Mouse (Mus musculus): ENCODE measurements around the gene Tmem120b. TPM values are rescaled to one million over a fixed set of nuclear protein-coding genes. Genes with fewer than 3 reads are reported as not detected.

Gene Tmem120b
- polyA plus RNA-seq, 1 experiment from 2014 or later: 20.7 TPM

DNA sequence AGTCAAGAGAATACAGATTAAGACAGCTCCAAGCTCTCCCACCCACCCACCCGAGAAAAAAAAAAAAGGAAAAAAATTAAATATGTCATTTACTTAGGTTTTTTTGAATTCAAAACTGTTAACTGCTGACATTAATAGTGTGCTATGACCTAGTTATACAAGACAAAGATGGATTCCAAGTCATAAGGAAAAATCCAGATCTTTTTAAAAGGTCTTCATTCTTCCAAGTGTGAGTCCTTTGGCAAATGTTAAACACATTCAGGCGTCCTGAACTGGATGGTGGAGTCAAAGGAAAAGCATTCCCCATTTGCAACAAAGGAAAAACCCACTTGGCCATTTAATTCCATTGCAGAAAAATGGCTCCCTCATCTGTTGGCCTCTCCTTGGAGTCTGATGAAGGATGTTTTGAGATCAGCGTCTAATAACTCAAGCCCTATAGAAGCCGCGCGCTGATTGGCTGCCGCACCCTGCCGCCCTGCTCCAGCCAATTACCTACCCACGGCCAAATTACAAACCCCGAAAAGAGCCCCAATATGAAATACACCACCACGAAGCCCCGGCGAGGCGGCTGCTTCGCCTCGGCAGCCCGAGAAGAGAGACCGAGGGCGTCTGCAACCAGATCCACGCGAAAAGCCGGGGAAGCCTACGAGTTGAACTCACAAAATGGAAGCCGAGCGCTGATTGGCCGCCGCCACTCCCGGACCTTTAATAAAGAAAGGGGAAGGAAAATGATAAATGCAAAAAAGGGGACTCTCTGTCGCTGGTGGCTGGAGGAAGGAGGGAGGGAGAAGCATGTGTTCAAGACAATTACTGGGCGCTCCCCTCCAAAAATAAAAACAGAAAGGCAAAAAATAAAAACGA lies 72.7 kb downstream of the Tmem120b start:
- H3K27me3 ChIP-seq: no peaks in the 10 kb centered on the region
- peak overlapping the region; percentile 100 for H3K9ac ChIP-seq
- no peaks in the 10 kb centered on the region for H3K36me3 ChIP-seq
- peak; percentile 73 for ATAC-seq (ENCODE audit: low FRiP score, low read depth)
- H3K9me3 ChIP-seq: no peaks in the 10 kb centered on the region
- peaks cover 49% of the 10 kb centered on the region for H3K4me1 ChIP-seq (replicated peaks)
- WGBS: under 1% methylated on average over 31 of the region's 31 CpGs
- H3K4me3 ChIP-seq: peak overlapping the region; percentile 94
- peak overlapping the region; percentile 99 for H3K4me2 ChIP-seq
- H3K27ac ChIP-seq (replicated peaks): peak overlapping the region; percentile 100

DNA sequence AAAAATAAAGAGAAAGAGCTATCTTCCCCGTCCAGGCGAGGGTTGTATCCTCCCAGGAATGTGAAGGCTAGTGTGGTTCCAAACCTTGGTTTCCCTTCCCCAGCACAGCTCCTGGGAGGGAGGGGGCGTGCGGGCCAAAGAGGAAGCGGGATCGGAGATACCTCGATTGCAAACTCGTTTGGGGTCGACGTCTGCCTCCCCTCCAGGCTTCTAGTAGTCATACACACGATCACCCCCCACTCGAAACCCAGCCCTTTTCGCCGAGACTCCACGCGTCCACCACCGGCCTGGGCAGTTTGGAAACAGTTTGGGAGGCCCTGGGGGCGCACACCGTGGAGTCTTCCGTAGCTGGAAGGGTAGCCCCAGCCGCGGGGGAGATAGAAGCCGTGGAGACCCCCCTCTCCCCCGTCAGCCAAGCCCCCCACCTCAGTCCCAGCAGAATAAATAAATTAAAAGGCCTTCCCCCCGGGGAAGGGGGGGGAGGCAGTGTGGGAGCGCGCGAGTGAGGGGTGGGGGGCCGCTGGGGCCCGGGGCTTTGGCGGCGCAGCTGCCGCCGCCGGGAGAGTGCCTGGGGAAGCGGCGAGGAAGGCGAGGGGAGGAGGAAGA lies 73.4 kb downstream of the Tmem120b start:
- peaks cover 49% of the 10 kb centered on the region for H3K4me1 ChIP-seq (replicated peaks)
- peak; percentile 5; the same call in 1 of the 2 replicates for ATAC-seq (ENCODE audit: low FRiP score, low read depth)
- no peaks in the 10 kb centered on the region for H3K9me3 ChIP-seq

DNA sequence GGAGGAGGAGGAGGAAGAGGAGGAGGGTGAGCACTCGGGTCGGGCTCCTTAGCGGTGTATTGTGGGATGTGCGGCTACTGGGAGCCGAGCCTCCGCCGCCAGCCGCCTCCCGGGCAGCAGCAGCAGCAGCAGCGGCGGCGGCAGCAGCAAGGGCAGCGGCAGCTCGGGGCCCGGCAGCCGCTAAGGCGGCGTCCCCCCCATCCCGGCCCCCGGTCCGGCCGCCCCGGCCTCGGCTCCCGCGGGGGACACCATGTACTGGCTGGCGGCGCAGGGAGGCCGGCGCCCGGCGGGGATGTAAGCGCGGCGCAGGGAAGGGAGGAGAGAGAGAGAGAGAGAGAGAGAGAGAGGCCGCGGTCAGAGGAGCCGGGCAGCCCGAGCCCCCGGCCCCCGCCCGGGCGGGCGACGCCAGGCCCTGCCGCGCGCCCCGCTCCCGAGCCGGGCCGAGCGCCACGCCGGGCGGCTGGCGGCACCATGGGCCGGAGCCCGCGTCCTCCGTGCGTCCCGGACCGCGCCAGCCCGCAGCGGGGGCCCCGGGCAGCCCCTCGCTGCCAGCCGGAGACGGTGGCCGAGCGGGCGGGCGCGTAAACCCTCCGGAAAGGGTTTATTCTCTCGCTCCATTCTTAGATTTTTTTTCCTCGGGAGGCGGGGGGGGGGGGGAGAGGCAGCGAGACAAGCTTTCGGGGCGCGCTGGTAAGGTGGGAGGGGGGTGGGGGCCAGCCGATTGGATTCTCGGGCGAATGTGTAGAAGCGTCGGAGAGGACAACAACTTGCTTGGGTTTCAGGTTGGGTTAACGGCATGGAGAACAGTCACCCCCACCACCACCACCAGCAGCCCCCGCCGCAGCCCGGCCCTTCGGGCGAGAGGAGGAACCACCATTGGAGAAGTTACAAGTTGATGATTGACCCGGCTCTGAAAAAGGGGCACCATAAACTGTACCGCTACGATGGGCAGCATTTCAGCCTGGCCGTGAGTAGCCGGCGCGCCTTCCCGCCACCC lies 74.2 kb downstream of the Tmem120b start, which contains the start of gene Setd1b:
TSS of gene Setd1b (plus strand) at position 33 of the 997 bp plus-strand sequence.
- H3K9ac ChIP-seq: peak within 1 kb of the TSS; percentile 100

More for the DNA sequence above, 73.4 kb downstream of the Tmem120b start:
- H3K27me3 ChIP-seq: no peaks in the 10 kb centered on the region
- peak overlapping the region; percentile 100 for H3K27ac ChIP-seq (replicated peaks)
- under 1% methylated on average over 28 of the region's 38 CpGs for whole genome bisulfite sequencing
- H3K4me3 ChIP-seq: peak overlapping the region; percentile 94
- H3K36me3 ChIP-seq: peaks cover 4% of the 10 kb centered on the region; the same call in 1 of the 2 replicates
- H3K9ac ChIP-seq: peak overlapping the region; percentile 100
- H3K4me2 ChIP-seq: peak overlapping the region; percentile 99

DNA sequence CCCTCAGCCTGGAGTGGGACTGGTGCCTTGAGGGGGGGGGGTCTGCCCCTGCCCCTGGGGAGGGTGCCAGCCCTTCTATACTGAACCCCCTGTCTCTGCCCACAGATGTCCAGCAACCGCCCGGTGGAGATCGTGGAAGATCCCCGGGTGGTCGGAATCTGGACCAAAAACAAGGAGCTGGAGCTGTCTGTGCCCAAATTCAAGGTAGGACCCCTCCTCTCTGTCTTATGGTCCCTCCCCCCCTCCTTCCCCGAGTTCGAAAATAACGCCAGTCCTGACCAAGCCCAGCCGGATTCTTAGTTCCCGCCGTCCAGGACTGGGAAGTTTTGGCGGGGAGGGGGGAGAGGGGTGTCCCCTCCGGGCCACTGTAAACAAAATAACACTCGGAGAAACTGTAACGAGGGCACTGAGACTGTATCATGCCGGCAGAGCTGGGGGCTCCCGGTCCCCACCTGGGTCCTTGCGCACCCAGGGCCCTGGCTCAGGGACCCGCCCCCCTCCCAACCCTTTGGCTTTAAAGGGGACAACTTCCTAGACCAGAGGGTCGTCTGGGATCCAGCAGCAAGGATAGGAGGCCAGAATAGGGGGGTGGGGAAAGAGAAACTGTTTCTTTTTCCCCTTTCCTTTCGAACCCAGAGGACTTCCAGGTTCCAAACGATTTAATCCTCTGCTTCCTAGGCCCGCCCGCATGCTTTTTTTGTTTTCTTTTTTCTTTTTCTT lies 75.2 kb downstream of the Tmem120b start:
- H3K4me3 ChIP-seq: peak overlapping the region; percentile 94
- peaks cover 15% of the 10 kb centered on the region for H3K36me3 ChIP-seq
- ATAC-seq (ENCODE audit: low FRiP score, low read depth): no peak
- peak overlapping the region; percentile 100 for H3K27ac ChIP-seq (replicated peaks)
- WGBS: 2% methylated on average over 24 of the region's 24 CpGs
- H3K9ac ChIP-seq: peak overlapping the region; percentile 100
- H3K4me1 ChIP-seq (replicated peaks): peaks cover 41% of the 10 kb centered on the region
- H3K4me2 ChIP-seq: peak overlapping the region; percentile 99
- H3K9me3 ChIP-seq: no peaks in the 10 kb centered on the region
- no peaks in the 10 kb centered on the region for H3K27me3 ChIP-seq

More for the DNA sequence above, 74.2 kb downstream of the Tmem120b start, which contains the start of gene Setd1b:
- no peaks in the 10 kb centered on the region for H3K27me3 ChIP-seq
- H3K9me3 ChIP-seq: no peaks in the 10 kb centered on the region
- peak; percentile 12; the same call in 1 of the 2 replicates for ATAC-seq (ENCODE audit: low FRiP score, low read depth)
- H3K4me2 ChIP-seq: peak within 1 kb of the TSS; percentile 99
- H3K36me3 ChIP-seq: peaks cover 9% of the 10 kb centered on the region; the same call in 1 of the 2 replicates
- WGBS: under 1% methylated on average over 50 of the region's 103 CpGs
- H3K4me3 ChIP-seq: peak within 1 kb of the TSS; percentile 94
- H3K4me1 ChIP-seq (replicated peaks): peaks cover 43% of the 10 kb centered on the region
- H3K27ac ChIP-seq (replicated peaks): peak within 1 kb of the TSS; percentile 100

DNA sequence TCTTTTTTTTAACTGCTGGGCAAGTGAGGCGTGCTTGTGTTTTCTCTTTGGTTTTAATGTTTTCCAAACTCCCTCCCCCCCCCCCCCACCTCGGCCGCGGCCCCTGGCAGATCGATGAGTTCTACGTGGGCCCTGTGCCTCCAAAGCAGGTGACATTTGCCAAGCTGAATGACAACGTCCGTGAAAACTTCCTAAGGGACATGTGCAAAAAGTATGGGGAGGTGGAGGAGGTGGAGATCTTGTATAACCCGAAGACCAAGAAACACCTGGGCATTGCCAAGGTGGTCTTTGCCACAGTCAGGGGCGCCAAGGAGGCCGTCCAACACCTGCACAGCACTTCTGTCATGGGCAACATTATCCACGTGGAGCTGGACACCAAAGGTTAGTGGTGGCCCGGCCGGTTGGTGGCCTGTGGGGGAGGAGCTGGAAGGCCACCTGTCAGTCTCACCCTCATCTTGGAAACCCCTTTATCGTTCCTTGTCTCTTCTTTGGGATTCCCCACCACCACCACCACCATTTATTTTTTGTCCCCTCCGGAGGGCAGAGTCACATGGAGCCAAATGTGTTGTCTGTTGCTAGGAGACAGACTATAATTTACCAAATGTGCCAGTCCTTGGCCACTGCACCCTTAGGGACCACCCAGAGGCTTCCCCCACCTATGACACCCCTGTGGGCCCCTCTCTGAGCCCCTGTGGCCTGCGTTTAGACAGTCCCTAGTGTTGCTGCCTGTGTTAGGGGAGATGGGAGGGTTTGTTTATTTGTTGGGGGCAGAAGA lies 75.9 kb downstream of the Tmem120b start:
- Histone ChIP-seq H3K4me1 (replicated peaks) (peaks cover 49% of the 10 kb centered on the region), H3K27me3 (no peaks in the 10 kb centered on the region), H3K9me3 (no peaks in the 10 kb centered on the region), H3K27ac (replicated peaks) (peak overlapping the region; percentile 100; the same call in 1 of the 2 replicates), H3K9ac (peak overlapping the region; percentile 100), H3K36me3 (peaks cover 19% of the 10 kb centered on the region), H3K4me2 (peak overlapping the region; percentile 99), H3K4me3 (peak overlapping the region; percentile 94)
- 3% methylated on average over 17 of the region's 17 CpGs for WGBS
- no peak for ATAC-seq (ENCODE audit: low FRiP score, low read depth)

DNA sequence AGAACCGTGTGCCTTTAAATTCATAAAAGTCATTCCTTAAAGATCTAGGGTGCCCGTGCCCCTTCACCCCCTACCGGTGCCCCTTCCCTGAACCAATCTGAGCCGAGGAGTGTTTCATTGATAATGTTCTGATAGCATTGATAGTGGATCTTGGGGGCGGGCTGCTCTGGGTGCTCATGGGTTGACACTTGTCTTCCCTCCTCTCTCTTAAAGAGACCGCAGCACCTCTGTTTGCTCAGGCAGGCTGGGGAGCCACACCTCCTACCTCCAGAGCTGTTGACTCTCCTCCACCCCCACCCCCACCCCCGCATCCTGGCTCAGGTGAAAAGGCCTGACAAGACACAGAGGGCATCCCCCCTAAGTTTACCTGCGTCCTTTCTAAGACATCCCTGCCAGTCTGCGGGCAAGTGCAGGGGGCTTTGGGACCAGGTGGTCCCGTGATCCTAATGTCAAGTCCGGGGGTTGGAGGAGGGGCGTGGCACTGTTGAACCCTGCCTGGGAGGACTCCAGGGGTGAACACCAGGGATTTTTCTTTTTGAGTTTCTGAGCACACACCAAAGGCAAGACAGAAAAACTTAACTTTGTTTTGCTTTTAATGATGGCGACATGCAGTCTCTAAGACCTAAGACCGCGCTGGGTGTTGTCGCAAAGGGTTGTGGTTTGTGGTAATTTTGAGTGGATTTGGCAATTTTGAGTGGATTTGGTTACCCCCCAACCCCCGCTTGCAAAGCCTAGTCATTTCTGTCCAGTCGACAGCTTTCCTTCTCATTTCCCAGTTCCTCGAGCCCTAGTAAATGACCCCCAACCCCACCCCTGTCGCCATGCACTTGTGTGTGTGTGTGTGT lies 76.8 kb downstream of the Tmem120b start:
- H3K4me2 ChIP-seq: peak overlapping the region; percentile 99
- peak overlapping the region; percentile 100 for H3K9ac ChIP-seq
- 36% methylated on average over 20 of the region's 20 CpGs for WGBS
- no peak for ATAC-seq (ENCODE audit: low FRiP score, low read depth)
- peaks cover 57% of the 10 kb centered on the region for H3K4me1 ChIP-seq (replicated peaks)
- no peaks in the 10 kb centered on the region for H3K27me3 ChIP-seq
- H3K4me3 ChIP-seq: peak overlapping the region; percentile 94
- 0 out of 2 replicates have a peak overlapping the region, but pooled peaks have one; percentile 18 for H3K27ac ChIP-seq (replicated peaks)
- H3K9me3 ChIP-seq: no peaks in the 10 kb centered on the region
- H3K36me3 ChIP-seq: peaks cover 19% of the 10 kb centered on the region

DNA sequence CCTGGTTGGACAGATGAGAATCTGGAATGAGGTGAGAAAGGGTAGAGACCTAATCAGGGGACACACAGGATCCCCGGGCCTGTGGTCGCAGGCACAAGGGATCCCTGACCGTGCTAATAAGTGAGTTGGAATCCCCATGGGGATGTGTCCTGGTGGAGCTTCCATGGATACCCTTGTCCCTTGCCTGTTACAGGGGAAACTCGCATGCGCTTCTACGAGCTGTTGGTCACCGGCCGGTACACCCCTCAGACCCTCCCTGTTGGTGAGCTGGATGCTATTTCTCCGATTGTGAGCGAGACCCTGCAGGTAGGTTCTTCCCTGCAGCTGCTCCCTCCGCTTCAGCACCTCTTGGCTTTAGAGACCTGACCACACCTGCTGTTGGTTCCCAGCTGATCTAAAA lies 78.1 kb downstream of the Tmem120b start:
- H3K27ac ChIP-seq (replicated peaks): no peak overlapping the region
- H3K9ac ChIP-seq: no peak overlapping the region
- WGBS: 77% methylated on average over 11 of the region's 11 CpGs
- H3K4me1 ChIP-seq (replicated peaks): peaks cover 71% of the 10 kb centered on the region
- H3K36me3 ChIP-seq: peaks cover 19% of the 10 kb centered on the region
- no peaks in the 10 kb centered on the region for H3K27me3 ChIP-seq
- H3K4me3 ChIP-seq: no peak overlapping the region
- 0 out of 2 replicates have a peak overlapping the region, but pooled peaks have one; percentile 7 for H3K4me2 ChIP-seq
- H3K9me3 ChIP-seq: no peaks in the 10 kb centered on the region
- no peak for ATAC-seq (ENCODE audit: low FRiP score, low read depth)

DNA sequence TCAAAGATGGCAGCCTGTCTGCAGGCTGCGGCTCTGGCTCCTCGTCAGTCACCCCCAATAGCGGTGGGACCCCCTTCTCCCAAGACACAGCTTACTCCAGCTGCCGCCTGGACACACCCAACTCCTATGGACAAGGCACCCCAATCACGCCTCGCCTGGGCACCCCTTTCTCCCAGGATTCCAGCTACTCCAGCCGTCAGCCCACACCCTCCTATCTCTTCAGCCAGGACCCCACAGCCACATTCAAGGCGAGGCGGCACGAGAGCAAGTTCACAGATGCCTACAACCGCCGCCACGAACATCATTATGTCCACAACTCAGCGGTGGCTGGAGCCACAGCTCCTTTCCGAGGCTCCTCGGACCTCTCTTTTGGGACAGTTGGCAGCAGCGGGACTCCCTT lies 79.4 kb downstream of the Tmem120b start:
- WGBS: 84% methylated on average over 17 of the region's 17 CpGs
- H3K36me3 ChIP-seq: peaks cover 25% of the 10 kb centered on the region
- no peak for ATAC-seq (ENCODE audit: low FRiP score, low read depth)

DNA sequence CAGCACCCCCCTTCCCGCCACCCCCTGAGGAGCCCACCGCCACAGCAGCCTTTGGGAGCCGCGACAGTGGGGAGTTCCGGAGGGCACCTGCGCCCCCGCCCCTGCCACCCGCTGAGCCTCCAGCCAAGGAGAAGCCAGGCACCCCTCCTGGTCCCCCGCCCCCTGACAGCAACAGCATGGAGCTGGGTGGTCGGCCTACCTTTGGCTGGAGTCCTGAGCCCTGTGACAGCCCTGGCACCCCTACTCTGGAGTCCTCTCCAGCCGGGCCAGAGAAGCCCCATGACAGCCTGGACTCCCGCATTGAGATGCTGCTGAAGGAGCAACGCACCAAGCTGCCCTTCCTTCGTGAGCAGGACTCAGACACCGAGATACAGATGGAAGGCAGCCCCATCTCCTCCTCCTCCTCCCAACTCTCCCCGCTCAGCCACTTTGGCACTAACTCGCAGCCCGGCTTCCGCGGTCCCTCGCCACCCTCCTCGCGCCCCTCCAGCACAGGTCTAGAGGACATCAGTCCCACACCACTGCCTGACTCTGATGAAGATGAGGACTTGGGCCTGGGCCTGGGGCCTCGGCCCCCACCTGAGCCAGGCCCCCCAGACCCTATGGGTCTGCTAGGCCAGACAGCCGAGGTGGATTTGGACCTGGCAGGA lies 80.0 kb downstream of the Tmem120b start:
- Histone ChIP-seq H3K27ac (replicated peaks) (no peak overlapping the region), H3K36me3 (peaks cover 31% of the 10 kb centered on the region), H3K4me2 (no peak overlapping the region; the same call in 1 of the 2 replicates), H3K9ac (no peak overlapping the region), H3K4me1 (replicated peaks) (peaks cover 73% of the 10 kb centered on the region), H3K9me3 (no peaks in the 10 kb centered on the region), H3K4me3 (no peak overlapping the region), H3K27me3 (no peaks in the 10 kb centered on the region)
- no peak for ATAC-seq (ENCODE audit: low FRiP score, low read depth)
- WGBS: 77% methylated on average over 25 of the region's 25 CpGs

More for the DNA sequence above, 79.4 kb downstream of the Tmem120b start:
- no peak overlapping the region for H3K27ac ChIP-seq (replicated peaks)
- H3K27me3 ChIP-seq: no peaks in the 10 kb centered on the region
- no peak overlapping the region for H3K4me3 ChIP-seq
- H3K9ac ChIP-seq: no peak overlapping the region
- H3K4me2 ChIP-seq: no peak overlapping the region
- peaks cover 75% of the 10 kb centered on the region for H3K4me1 ChIP-seq (replicated peaks)
- H3K9me3 ChIP-seq: no peaks in the 10 kb centered on the region
